Mouse (Mus musculus): ENCODE measurements around the gene Gga2. TPM values are rescaled to one million over a fixed set of nuclear protein-coding genes. Genes with fewer than 3 reads are reported as not detected.
A peak's percentile ranks its signal among the peaks of the same experiment; 100 is the strongest.

Gene Gga2
- polyA plus RNA-seq, 1 experiment from 2014 or later, result 166 TPM

DNA sequence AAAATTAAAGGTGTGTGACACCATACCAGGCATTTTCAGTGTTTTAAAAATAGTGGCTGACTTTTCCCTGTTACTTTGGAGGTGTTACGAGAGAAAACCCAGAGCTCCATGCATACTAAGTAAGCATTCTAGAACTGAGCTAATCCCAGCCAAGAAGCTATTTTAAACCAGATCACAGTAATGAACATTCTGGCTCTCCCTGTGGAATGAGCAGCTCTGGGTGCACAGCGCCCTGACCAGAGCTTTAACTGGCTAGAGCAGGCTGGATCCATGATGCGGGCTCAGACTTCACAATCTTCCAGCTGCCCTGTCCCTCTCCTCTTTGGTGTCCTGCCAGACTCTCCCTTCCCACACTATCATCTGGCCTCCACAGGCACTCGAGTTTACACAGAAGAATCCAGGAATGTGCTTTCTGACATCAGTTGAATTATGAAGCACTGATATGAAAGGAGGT is 24.2 kb upstream of the Gga2 start:
- no peak overlapping the region for H3K4me2 ChIP-seq
- no peaks in the 10 kb centered on the region for H3K4me1 ChIP-seq (replicated peaks)
- H3K9me3 ChIP-seq, result no peaks in the 10 kb centered on the region
- peaks cover 54% of the 10 kb centered on the region for H3K36me3 ChIP-seq
- ATAC-seq (ENCODE audit: insufficient number of reproducible peaks, insufficient read depth, low FRiP score, low TSS enrichment, low read depth), result no peak
- no peaks in the 10 kb centered on the region for H3K27me3 ChIP-seq
- H3K9ac ChIP-seq (replicated peaks), result no peak overlapping the region
- 84% methylated on average over 4 of the region's 4 CpGs for WGBS
- H3K27ac ChIP-seq, result no peak overlapping the region
- H3K4me3 ChIP-seq (replicated peaks), result no peak overlapping the region

DNA sequence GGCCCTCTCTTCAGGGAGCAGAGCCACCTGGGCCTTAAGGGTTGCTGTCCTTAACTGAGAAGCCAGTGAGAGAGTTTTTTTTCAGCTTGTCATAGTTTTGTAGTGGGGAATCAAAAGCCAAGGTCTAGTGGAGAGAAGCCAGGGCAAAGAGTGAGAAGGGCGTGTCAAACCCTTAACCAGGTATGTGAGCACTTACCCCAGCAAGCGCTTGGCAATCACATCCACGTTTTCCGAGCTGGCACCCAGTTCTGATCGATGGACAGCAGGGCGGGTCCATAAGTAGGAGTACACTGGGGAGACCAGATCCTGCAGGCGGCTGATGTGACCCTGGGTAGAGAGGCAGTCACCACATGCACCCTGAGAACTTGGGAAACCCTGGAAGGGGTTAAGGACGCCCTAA is 23.1 kb upstream of the Gga2 start:
- Histone ChIP-seq H3K9ac (replicated peaks) (no peak overlapping the region), H3K4me2 (no peak overlapping the region), H3K27me3 (no peaks in the 10 kb centered on the region), H3K4me3 (replicated peaks) (no peak overlapping the region), H3K27ac (no peak overlapping the region), H3K36me3 (peaks cover 65% of the 10 kb centered on the region), H3K9me3 (no peaks in the 10 kb centered on the region), H3K4me1 (replicated peaks) (no peaks in the 10 kb centered on the region)
- WGBS, result 87% methylated on average over 8 of the region's 8 CpGs
- no peak for ATAC-seq (ENCODE audit: insufficient number of reproducible peaks, insufficient read depth, low FRiP score, low TSS enrichment, low read depth)

- H3K9ac ChIP-seq (replicated peaks), result no peak overlapping the region
- 38% methylated on average over 2 of the region's 2 CpGs for WGBS
- no peaks in the 10 kb centered on the region for H3K4me1 ChIP-seq (replicated peaks)
- H3K4me3 ChIP-seq (replicated peaks), result no peak overlapping the region
- ATAC-seq (ENCODE audit: insufficient number of reproducible peaks, insufficient read depth, low FRiP score, low TSS enrichment, low read depth), result no peak
- H3K27ac ChIP-seq, result no peak overlapping the region
- peaks cover 18% of the 10 kb centered on the region for H3K36me3 ChIP-seq
- H3K4me2 ChIP-seq, result no peak overlapping the region
- H3K9me3 ChIP-seq, result no peaks in the 10 kb centered on the region
- H3K27me3 ChIP-seq, result no peaks in the 10 kb centered on the region
Measured at GRCm38 (mm10) chr7:122034348-122034747, 13.3 kb upstream of the Gga2 start.

DNA sequence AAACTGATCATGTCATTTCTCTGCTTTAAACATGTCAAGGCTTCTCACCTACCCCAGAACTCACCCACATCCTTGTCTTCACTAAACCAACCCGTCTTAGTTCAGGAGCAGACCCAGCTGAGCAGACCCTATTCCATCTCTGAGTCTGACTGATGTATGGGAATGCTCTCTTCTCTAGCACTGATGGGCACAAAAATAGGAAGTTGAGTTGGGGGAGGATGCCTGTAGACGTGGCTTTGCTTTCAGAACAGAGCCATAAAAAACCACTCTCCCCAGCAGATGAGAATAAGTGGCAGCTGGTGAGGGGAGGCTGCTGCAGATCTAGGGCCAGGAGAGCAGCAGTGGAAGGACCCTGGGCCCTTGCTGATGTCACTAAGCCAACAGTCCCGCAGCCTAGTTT is 12.3 kb upstream of the Gga2 start:
- H3K9me3 ChIP-seq, result no peaks in the 10 kb centered on the region
- no peaks in the 10 kb centered on the region for H3K27me3 ChIP-seq
- H3K36me3 ChIP-seq, result peaks cover 10% of the 10 kb centered on the region
- no peak overlapping the region for H3K9ac ChIP-seq (replicated peaks)
- no peak overlapping the region for H3K27ac ChIP-seq
- ATAC-seq (ENCODE audit: insufficient number of reproducible peaks, insufficient read depth, low FRiP score, low TSS enrichment, low read depth), result no peak
- WGBS, result 57% methylated on average over 3 of the region's 3 CpGs
- no peak overlapping the region for H3K4me2 ChIP-seq
- H3K4me1 ChIP-seq (replicated peaks), result no peaks in the 10 kb centered on the region
- no peak overlapping the region for H3K4me3 ChIP-seq (replicated peaks)

- H3K4me1 ChIP-seq (replicated peaks), result peaks cover 21% of the 10 kb centered on the region
- H3K9me3 ChIP-seq, result no peaks in the 10 kb centered on the region
- H3K36me3 ChIP-seq, result peaks cover 5% of the 10 kb centered on the region; the same call in 1 of the 2 replicates
- no peak overlapping the region for H3K9ac ChIP-seq (replicated peaks)
- no peak for ATAC-seq (ENCODE audit: insufficient number of reproducible peaks, insufficient read depth, low FRiP score, low TSS enrichment, low read depth)
- 95% methylated on average over 2 of the region's 2 CpGs for WGBS
- no peak overlapping the region for H3K27ac ChIP-seq
- H3K4me2 ChIP-seq, result no peak overlapping the region
- H3K4me3 ChIP-seq (replicated peaks), result no peak overlapping the region
- no peaks in the 10 kb centered on the region for H3K27me3 ChIP-seq
Measured at GRCm38 (mm10) chr7:122022131-122022530, 1.1 kb upstream of the Gga2 start.

GRCm38 (mm10) chr7:122020273-122020666 is 752 bp downstream of the Gga2 start:
- Histone ChIP-seq H3K4me2 (peak overlapping the region; percentile 67), H3K36me3 (peaks cover 5% of the 10 kb centered on the region; the same call in 1 of the 2 replicates), H3K9me3 (no peaks in the 10 kb centered on the region), H3K4me3 (replicated peaks) (peak overlapping the region; percentile 80), H3K27me3 (no peaks in the 10 kb centered on the region), H3K27ac (peak overlapping the region; percentile 90), H3K9ac (replicated peaks) (peak overlapping the region; percentile 89), H3K4me1 (replicated peaks) (peaks cover 32% of the 10 kb centered on the region)
- WGBS, result 0% methylated on average over 6 of the region's 6 CpGs
- ATAC-seq (ENCODE audit: insufficient number of reproducible peaks, insufficient read depth, low FRiP score, low TSS enrichment, low read depth), result peak; percentile 13; the same call in 1 of the 2 replicates

GRCm38 (mm10) chr7:122018978-122019377 is 2.0 kb downstream of the Gga2 start:
- no peaks in the 10 kb centered on the region for H3K9me3 ChIP-seq
- WGBS, result 85% methylated on average over 7 of the region's 7 CpGs
- no peak overlapping the region for H3K27ac ChIP-seq
- peaks cover 43% of the 10 kb centered on the region for H3K4me1 ChIP-seq (replicated peaks)
- H3K9ac ChIP-seq (replicated peaks), result no peak overlapping the region
- peaks cover 5% of the 10 kb centered on the region; the same call in 1 of the 2 replicates for H3K36me3 ChIP-seq
- H3K27me3 ChIP-seq, result no peaks in the 10 kb centered on the region
- H3K4me3 ChIP-seq (replicated peaks), result no peak overlapping the region
- peak overlapping the region; percentile 67 for H3K4me2 ChIP-seq
- no peak for ATAC-seq (ENCODE audit: insufficient number of reproducible peaks, insufficient read depth, low FRiP score, low TSS enrichment, low read depth)

DNA sequence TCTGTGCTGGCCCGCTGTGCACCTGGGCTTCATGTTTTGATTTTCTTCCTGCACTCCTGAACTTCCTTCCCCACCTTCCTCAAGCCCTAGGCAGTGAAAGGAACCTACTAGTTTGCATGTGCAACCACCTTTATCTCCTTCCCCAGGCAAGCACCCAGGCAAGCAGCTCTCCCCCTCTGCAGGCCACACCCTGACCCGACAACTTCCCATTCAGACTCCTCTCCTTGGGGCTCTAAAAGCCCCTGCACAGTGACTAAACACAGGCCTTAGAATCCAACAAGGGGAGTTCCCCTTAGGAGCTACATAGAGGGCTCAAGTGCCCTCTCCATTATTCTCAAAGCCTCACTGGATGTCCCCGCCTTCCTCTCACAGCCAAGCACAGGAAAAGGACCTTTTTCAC is 2.8 kb downstream of the Gga2 start:
- H3K9me3 ChIP-seq, result no peaks in the 10 kb centered on the region
- ATAC-seq (ENCODE audit: insufficient number of reproducible peaks, insufficient read depth, low FRiP score, low TSS enrichment, low read depth), result no peak
- H3K36me3 ChIP-seq, result peaks cover 5% of the 10 kb centered on the region; the same call in 1 of the 2 replicates
- peaks cover 43% of the 10 kb centered on the region for H3K4me1 ChIP-seq (replicated peaks)
- H3K27ac ChIP-seq, result 0 out of 2 replicates have a peak overlapping the region, but pooled peaks have one; percentile 19
- no peak overlapping the region for H3K4me3 ChIP-seq (replicated peaks)
- peak overlapping the region; percentile 67 for H3K4me2 ChIP-seq
- no peak overlapping the region for H3K9ac ChIP-seq (replicated peaks)
- WGBS, result 76% methylated on average over 3 of the region's 3 CpGs
- H3K27me3 ChIP-seq, result no peaks in the 10 kb centered on the region

GRCm38 (mm10) chr7:122015734-122016133 is 5.3 kb downstream of the Gga2 start:
- ATAC-seq (ENCODE audit: insufficient number of reproducible peaks, insufficient read depth, low FRiP score, low TSS enrichment, low read depth), result no peak
- Histone ChIP-seq H3K27me3 (no peaks in the 10 kb centered on the region), H3K27ac (peak overlapping the region; percentile 69), H3K36me3 (peaks cover 28% of the 10 kb centered on the region), H3K4me1 (replicated peaks) (peaks cover 43% of the 10 kb centered on the region), H3K9me3 (no peaks in the 10 kb centered on the region), H3K9ac (replicated peaks) (peak overlapping the region; percentile 34; the same call in 1 of the 2 replicates), H3K4me3 (replicated peaks) (no peak overlapping the region), H3K4me2 (peak overlapping the region; percentile 22)
- 19% methylated on average over 10 of the region's 10 CpGs for WGBS

GRCm38 (mm10) chr7:122015105-122015504 is 5.9 kb downstream of the Gga2 start:
- Histone ChIP-seq H3K36me3 (peaks cover 35% of the 10 kb centered on the region), H3K4me3 (replicated peaks) (no peak overlapping the region), H3K27me3 (no peaks in the 10 kb centered on the region), H3K4me2 (peak overlapping the region; percentile 22), H3K27ac (peak overlapping the region; percentile 69), H3K9ac (replicated peaks) (no peak overlapping the region), H3K9me3 (no peaks in the 10 kb centered on the region), H3K4me1 (replicated peaks) (peaks cover 43% of the 10 kb centered on the region)
- no peak for ATAC-seq (ENCODE audit: insufficient number of reproducible peaks, insufficient read depth, low FRiP score, low TSS enrichment, low read depth)
- WGBS, result 32% methylated on average over 8 of the region's 8 CpGs

DNA sequence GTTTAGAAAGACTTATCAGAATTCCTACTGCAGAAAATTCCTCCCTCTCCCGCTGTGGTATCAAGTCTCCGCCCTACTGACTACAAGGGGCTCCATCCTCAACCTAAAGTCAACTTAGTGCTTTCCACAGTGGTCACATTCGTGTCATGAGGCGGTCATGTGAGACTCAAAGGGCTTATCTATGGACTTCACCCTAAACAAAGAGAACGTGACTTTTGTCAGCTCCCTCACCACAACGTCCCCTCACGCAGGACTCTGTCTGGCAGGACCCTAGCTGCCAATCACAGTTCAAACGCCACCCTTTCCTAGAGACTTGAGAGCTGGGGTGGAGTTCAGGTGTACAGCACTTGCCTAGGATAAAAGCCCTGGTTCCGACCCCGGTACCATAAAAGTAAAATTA is 8.1 kb downstream of the Gga2 start:
- 88% methylated on average over 10 of the region's 10 CpGs for WGBS
- H3K4me2 ChIP-seq, result no peak overlapping the region
- H3K36me3 ChIP-seq, result peaks cover 53% of the 10 kb centered on the region
- no peaks in the 10 kb centered on the region for H3K27me3 ChIP-seq
- H3K4me3 ChIP-seq (replicated peaks), result no peak overlapping the region
- H3K9ac ChIP-seq (replicated peaks), result no peak overlapping the region
- no peaks in the 10 kb centered on the region for H3K9me3 ChIP-seq
- no peak for ATAC-seq (ENCODE audit: insufficient number of reproducible peaks, insufficient read depth, low FRiP score, low TSS enrichment, low read depth)
- H3K27ac ChIP-seq, result no peak overlapping the region
- peaks cover 25% of the 10 kb centered on the region for H3K4me1 ChIP-seq (replicated peaks)

- no peak overlapping the region for H3K9ac ChIP-seq (replicated peaks)
- peaks cover 24% of the 10 kb centered on the region for H3K4me1 ChIP-seq (replicated peaks)
- no peak overlapping the region for H3K4me2 ChIP-seq
- H3K4me3 ChIP-seq (replicated peaks), result no peak overlapping the region
- H3K27ac ChIP-seq, result no peak overlapping the region
- H3K36me3 ChIP-seq, result peaks cover 56% of the 10 kb centered on the region
- no peak for ATAC-seq (ENCODE audit: insufficient number of reproducible peaks, insufficient read depth, low FRiP score, low TSS enrichment, low read depth)
- no peaks in the 10 kb centered on the region for H3K27me3 ChIP-seq
- no peaks in the 10 kb centered on the region for H3K9me3 ChIP-seq
- WGBS, result 95% methylated on average over 4 of the region's 4 CpGs
Measured at GRCm38 (mm10) chr7:122012370-122012769, 8.7 kb downstream of the Gga2 start.
